Mouse (Mus musculus) ovary, postnatal 36 days (tissue): ENCODE measurements around the gene Fkbp1b.
"Not testable (repeated sequence)": the region's sequence is repeated elsewhere in the genome, so short reads cannot be mapped to it uniquely, and the experiment has no call there.

Source experiments
- DNase-seq: peaks from one replicate; pipeline ENCODE4 v3.0.0; 2022; ENCODE audit warnings: low spot score, mixed read lengths

Fkbp1b gene

DNA sequence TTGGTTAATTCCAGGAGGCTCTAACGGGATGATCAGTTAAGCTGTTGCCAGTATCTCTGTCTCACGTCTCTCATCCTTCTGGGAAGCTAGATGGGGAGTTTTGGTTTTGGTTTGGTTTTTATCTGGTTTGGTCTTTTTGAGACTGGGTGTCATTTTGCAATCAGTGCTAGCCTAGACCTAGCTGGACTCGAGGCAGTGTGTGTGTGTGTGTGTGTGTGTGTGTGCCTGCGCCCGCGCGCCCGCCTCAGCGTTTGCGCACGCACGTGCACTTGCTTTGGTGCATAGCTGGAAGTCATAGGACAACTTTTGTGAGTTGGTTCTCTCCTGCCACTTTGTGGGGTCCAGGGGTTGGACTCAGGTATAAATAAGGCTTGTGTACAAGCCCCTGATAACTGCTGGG is 2.4 kb upstream of the Fkbp1b start:
- peak; percentile 33 for DNase-seq

DNA sequence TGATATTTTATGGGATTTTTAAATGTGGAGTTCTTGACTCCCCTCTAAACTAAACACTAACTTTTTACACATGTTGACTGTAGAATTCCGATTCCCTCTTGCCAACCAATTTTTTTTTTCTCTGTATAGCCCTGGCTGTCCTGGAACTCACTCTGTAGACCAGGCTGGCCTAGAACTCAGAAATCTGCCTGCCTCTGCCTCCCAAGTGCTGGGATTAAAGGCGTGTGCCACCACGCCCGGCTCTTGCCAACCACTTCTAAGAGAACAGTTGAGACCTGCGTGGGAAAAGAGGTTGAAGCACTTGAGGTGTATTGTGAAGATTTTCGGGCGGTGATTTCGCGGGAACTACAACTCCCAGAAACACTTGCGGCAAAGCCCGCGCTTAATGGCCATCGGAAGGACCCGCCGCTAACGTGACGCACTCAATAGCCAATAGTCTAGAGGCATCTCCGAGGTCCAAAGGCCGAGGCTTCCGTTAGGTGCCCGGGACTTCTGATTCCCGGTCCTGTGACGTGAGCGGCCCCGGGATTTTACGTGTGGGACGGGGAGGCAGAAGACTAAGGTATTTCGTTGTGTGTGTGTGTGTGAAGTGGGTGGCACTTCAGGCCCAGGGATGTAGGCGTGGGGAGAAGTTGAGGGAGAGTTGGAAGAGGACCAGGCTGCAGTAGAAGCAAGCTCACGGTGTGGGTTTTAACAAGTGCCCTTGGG is 1.7 kb upstream of the Fkbp1b start, which contains the start of gene Wdcp:
Gene Wdcp (plus strand): TSS at position 414 of the 708 bp plus-strand sequence.
- DNase-seq, result peak; percentile 84

GRCm38 (mm10) chr12:4842456-4842855 is 1.1 kb upstream of the Fkbp1b start:
- no peak for DNase-seq

DNA sequence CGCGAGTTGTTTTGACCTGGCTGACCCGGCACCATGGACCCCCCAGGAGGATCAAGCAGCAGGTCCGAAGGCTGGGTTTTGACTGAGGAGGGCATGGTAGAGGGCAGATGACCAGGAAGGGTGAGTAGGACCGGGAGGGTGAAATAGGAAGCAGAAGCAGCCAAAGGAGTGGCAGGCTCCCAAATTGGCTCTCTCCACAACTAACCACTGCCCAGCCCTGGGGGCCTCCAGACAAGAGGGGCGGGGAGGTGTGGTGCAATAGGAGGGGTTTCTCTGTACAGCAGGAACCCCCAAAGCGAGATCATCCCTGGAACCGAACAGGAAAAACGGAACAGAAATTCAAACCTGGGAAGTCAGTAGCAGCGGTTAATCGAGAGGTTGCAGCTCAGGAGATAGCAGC is 650 bp downstream of the Fkbp1b start:
- DNase-seq, result no peak

DNA sequence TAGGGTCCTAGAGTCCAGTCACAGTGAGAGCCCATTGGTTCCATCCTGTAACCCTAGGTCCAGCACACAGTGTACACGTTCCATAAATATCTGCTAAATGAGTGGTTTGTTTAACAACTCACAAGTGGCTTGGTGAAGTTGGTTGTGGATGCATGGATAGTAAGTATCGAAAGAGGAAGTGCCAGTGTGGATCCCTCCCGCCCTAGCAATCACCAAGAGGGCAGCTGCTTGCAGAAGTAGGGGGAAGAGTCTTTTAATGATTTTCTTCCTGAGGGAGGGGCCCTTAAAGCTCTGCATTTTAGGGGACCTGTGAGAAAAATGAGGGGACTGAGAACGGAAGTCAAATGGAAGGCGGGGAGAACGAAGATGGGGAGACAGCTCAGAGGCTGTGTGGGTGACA is 1.4 kb downstream of the Fkbp1b start:
- DNase-seq, result no peak

GRCm38 (mm10) chr12:4836959-4837358 is 4.4 kb downstream of the Fkbp1b start:
- no peak for DNase-seq

- no peak for DNase-seq
These were observed 14.1 kb downstream of the Fkbp1b start for GRCm38 (mm10) chr12:4827256-4827655.

DNA sequence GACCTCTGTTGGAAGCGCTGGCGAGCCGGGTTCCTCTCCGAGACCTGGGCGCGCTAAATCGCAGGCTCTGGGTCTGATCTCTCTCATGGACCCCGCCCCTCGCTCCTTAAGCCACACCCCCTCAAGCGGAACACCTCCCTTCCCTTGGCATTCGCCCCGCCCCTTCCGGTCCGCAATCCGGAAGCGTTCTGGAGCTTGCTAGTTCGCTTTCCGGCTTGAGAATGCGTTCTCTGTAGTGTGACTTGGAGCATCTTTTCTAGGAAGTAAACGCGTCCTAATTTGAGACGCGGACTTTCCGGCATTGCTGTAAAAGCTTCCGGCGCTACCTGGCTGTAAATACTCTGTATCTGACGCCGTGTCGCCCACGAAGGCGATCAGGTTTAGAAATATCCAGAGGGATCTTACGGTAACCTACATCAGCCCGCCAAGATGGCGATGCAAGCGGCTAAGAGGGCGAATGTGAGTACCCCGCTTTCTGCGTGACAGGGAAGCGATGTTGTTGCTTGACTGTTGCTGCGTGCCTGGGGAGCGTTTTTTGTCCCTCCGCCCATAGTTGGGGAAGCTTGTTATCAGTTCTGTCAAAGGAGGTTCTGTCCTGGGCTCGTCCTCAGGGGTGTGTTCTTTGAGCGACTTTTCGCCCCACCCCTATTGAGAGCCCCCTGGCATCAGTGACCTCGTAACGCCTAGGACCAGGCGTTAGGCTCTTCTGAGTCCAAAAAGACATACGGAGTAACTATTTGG is 23.9 kb downstream of the Fkbp1b start, which contains the start of gene Sf3b6:
Gene Sf3b6 (plus strand): TSS at position 184 of the 741 bp plus-strand sequence.
- peak; percentile 98 for DNase-seq

DNA sequence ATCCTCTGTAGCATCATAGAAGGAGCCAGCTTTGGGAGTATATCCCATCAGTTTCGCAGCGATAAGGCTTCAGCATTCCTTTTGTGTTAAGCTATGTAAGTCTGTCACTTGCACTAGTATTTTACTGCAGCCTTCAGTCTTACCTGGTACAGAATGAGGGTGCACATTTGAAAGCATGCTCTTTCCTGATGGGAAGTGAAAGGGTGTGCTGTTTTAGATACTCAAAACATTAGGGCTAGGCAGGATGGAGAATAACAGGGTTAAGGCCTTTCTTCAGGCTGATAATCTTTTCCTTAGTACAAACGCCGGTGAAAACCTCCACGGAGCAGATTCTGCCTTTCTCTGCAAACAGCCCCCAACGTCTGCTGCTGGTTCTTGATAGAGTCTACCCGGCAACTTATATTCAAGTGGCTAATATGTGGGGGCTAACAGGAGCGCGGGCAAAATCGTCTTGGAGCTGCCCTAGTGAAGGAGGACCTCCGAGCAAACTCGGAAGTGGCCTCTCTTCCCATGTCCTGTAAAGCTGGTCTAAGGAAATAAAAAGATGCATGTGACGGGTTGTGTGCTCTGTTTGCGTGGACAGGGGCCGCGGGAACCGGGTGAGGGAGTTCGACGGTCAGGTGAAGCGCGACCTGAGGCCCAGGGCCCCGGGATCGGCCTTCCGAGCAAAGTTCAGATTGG is 24.6 kb downstream of the Fkbp1b start:
- no peak for DNase-seq

GRCm38 (mm10) chr12:4813636-4814035 is 27.8 kb downstream of the Fkbp1b start:
- no peak for DNase-seq

DNA sequence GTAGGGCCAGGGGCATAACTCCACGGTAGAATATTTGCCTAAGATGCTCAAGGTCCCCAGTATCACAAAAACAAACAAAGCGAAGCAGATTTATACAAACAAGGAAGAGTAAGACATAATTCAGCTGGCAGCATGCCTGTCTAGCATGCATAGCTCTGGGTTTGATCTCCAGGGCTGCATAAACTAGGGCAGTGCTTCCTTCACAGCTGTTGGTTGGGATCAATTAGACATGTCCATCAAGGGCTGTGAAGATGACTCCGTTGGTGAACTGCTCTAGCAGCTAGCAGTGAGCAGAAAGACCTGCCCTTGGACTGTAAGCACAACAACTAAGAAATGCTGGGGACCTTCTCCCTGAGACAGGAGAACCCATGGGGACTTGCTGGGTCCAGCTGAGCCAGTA is 29.7 kb downstream of the Fkbp1b start:
- DNase-seq, result no peak

DNA sequence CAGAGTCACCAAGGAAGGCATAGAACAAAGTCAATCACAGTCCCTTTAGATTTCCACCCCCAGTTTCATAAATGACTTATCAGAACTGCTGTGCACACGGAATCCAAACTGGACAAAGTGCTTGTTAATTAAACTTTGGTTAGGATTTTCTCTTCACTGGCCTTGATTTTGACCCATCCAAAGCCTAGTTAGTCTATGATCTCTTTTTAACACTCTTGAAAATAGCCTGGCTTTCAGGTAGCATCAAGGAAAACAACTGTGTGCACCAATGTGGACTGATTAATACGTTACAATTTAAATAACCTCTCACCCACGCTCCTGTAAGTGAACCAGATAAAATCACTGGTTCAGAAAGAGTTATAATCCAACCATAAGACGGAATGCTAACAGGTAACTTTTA is 30.4 kb downstream of the Fkbp1b start:
- no peak for DNase-seq

- not testable (repeated sequence) for DNase-seq
These were observed 43.9 kb downstream of the Fkbp1b start for GRCm38 (mm10) chr12:4797471-4797870.

- DNase-seq, result no peak
These were observed 47.7 kb downstream of the Fkbp1b start for GRCm38 (mm10) chr12:4793718-4794117.

GRCm38 (mm10) chr12:4788128-4788527 is 53.3 kb downstream of the Fkbp1b start:
- DNase-seq, result not testable (repeated sequence)

- no peak for DNase-seq
These were observed 56.9 kb downstream of the Fkbp1b start for GRCm38 (mm10) chr12:4784466-4784865.

- DNase-seq, result no peak
These were observed 57.8 kb downstream of the Fkbp1b start for GRCm38 (mm10) chr12:4783598-4783997.
